Mouse (Mus musculus) forebrain, embryonic 11.5 days (tissue): Measurements from ENCODE around the gene Tap1. TPM values are rescaled to one million over a fixed set of nuclear protein-coding genes. Genes with fewer than 3 reads are reported as not detected.

Experiments used
- ATAC-seq: fragments of 200-750 bp; cut with Nextera tagmentation; replicated peaks from 2 replicates; pipeline ENCODE4 v1.8.0; 2017; ENCODE audit warnings: moderate TSS enrichment; ENCODE audit not compliant: low FRiP score
- DNase-seq: peaks from one replicate; pipeline ENCODE4 v3.0.0-alpha.2; 2017; ENCODE audit warnings: low spot score
- H3K27ac ChIP-seq: fragments of 300-500 bp; sonication (generic); 2 replicates; pipeline ENCODE4 v1.5.1; 2014; ENCODE audit warnings: low read depth, low read length
- H3K27me3 ChIP-seq: fragments of 300-500 bp; sonication (generic); 2 replicates; pipeline ENCODE4 v1.6.1; 2014; ENCODE audit warnings: mild to moderate bottlenecking, low read length, mixed read lengths; ENCODE audit not compliant: control insufficient read depth, insufficient read depth
- H3K36me3 ChIP-seq: fragments of 300-500 bp; sonication (generic); 2 replicates; pipeline ENCODE4 v1.6.1; 2014; ENCODE audit warnings: mild to moderate bottlenecking, low read length, moderate library complexity, mixed read lengths; ENCODE audit not compliant: control insufficient read depth, insufficient read depth
- H3K4me1 ChIP-seq: fragments of 300-500 bp; sonication (generic); replicated peaks from 2 replicates; pipeline ENCODE4 v1.6.1; 2014; ENCODE audit warnings: low read length, mixed read lengths; ENCODE audit not compliant: control insufficient read depth, insufficient read depth
- H3K4me2 ChIP-seq: fragments of 300-500 bp; sonication (generic); 2 replicates; pipeline ENCODE4 v1.6.1; 2014; ENCODE audit warnings: low read depth, mild to moderate bottlenecking, low read length, moderate library complexity, mixed read lengths; ENCODE audit not compliant: severe bottlenecking
- H3K4me3 ChIP-seq: fragments of 300-500 bp; sonication (generic); 2 replicates; pipeline ENCODE4 v1.5.1; 2014; ENCODE audit warnings: low read depth, low read length
- H3K9ac ChIP-seq: fragments of 300-500 bp; sonication (generic); 2 replicates; pipeline ENCODE4 v1.6.1; 2014; ENCODE audit warnings: low read length
- H3K9me3 ChIP-seq: fragments of 300-500 bp; sonication (generic); 2 replicates; pipeline ENCODE4 v1.6.1; 2016; ENCODE audit warnings: low read length, mixed read lengths; ENCODE audit not compliant: control insufficient read depth
- WGBS: fragments of 180-500 bp; shearing (Covaris S2); extraction: QIAGEN DNeasy Blood & Tissue Kit; methylation state at CpG from one replicate; pipeline ENCODE4 v1.1.7; 2014; 5-methylcytosine and 5-hydroxymethylcytosine counted together
- polyA plus RNA-seq: library from polyadenylated mRNA; unstranded; fragments of >200 nt; fragmentation: Nextera tagmentation; extraction: Ambion mirVana; gene quantifications from 2 replicates; pipeline ENCODE4 v1.2.1, GENCODE M21; 2014

Tap1 gene
- polyA plus RNA-seq, 1 experiment from 2014 or later, result 1.7 TPM

- ATAC-seq, result no peak
- Histone ChIP-seq H3K4me2 (no peak overlapping the region), H3K4me3 (no peak overlapping the region), H3K27me3 (no peaks in the 10 kb centered on the region), H3K27ac (no peak overlapping the region), H3K4me1 (no peaks in the 10 kb centered on the region), H3K9ac (no peak overlapping the region), H3K36me3 (no peaks in the 10 kb centered on the region), H3K9me3 (no peaks in the 10 kb centered on the region; the same call in 1 of the 2 replicates)
- WGBS, result 87% methylated on average over 5 of the region's 5 CpGs
- no peak for DNase-seq
Observed at GRCm38 (mm10) chr17:34236691-34237090, 49.3 kb downstream of the Tap1 start.

GRCm38 (mm10) chr17:34237741-34238140 is 50.4 kb downstream of the Tap1 start:
- H3K4me3 ChIP-seq, result no peak overlapping the region
- no peaks in the 10 kb centered on the region for H3K4me1 ChIP-seq
- WGBS, result 76% methylated on average over 3 of the region's 3 CpGs
- no peak for DNase-seq
- H3K27me3 ChIP-seq, result no peaks in the 10 kb centered on the region
- no peak for ATAC-seq
- H3K9ac ChIP-seq, result no peak overlapping the region
- no peaks in the 10 kb centered on the region for H3K36me3 ChIP-seq
- no peak overlapping the region for H3K27ac ChIP-seq
- no peak overlapping the region for H3K4me2 ChIP-seq
- no peaks in the 10 kb centered on the region; the same call in 1 of the 2 replicates for H3K9me3 ChIP-seq

GRCm38 (mm10) chr17:34238706-34239105 is 51.4 kb downstream of the Tap1 start, which contains the start of gene H2-Ob:
H2-Ob (plus strand) TSS chr17:34238903.
- no peak for DNase-seq
- H3K9me3 ChIP-seq, result no peaks in the 10 kb centered on the region
- no peak for ATAC-seq
- no peaks in the 10 kb centered on the region for H3K36me3 ChIP-seq
- H3K9ac ChIP-seq, result no peak within 1 kb of the TSS
- WGBS, result 63% methylated on average over 3 of the region's 3 CpGs
- H3K27me3 ChIP-seq, result no peaks in the 10 kb centered on the region
- no peak within 1 kb of the TSS for H3K27ac ChIP-seq
- no peaks in the 10 kb centered on the region for H3K4me1 ChIP-seq
- no peak within 1 kb of the TSS for H3K4me3 ChIP-seq
- no peak within 1 kb of the TSS for H3K4me2 ChIP-seq

- no peak overlapping the region for H3K4me2 ChIP-seq
- 78% methylated on average over 10 of the region's 10 CpGs for WGBS
Observed at GRCm38 (mm10) chr17:34239601-34240041, 52.3 kb downstream of the Tap1 start.

GRCm38 (mm10) chr17:34240366-34240765 is 53.0 kb downstream of the Tap1 start:
- Histone ChIP-seq H3K9ac (no peak overlapping the region), H3K27me3 (no peaks in the 10 kb centered on the region), H3K36me3 (no peaks in the 10 kb centered on the region), H3K4me2 (no peak overlapping the region), H3K4me3 (no peak overlapping the region), H3K9me3 (no peaks in the 10 kb centered on the region), H3K4me1 (no peaks in the 10 kb centered on the region), H3K27ac (no peak overlapping the region)
- ATAC-seq, result no peak
- WGBS, result 64% methylated on average over 3 of the region's 3 CpGs
- DNase-seq, result no peak

More at GRCm38 (mm10) chr17:34239601-34240041, 52.3 kb downstream of the Tap1 start:
- Histone ChIP-seq H3K27ac (no peak overlapping the region), H3K4me3 (no peak overlapping the region), H3K9me3 (no peaks in the 10 kb centered on the region), H3K36me3 (no peaks in the 10 kb centered on the region), H3K27me3 (no peaks in the 10 kb centered on the region), H3K4me1 (no peaks in the 10 kb centered on the region), H3K9ac (no peak overlapping the region)
- no peak for DNase-seq
- ATAC-seq, result no peak

- H3K27me3 ChIP-seq, result no peaks in the 10 kb centered on the region
- no peaks in the 10 kb centered on the region for H3K36me3 ChIP-seq
- no peak overlapping the region for H3K9ac ChIP-seq
- no peak overlapping the region for H3K4me3 ChIP-seq
- no peak overlapping the region for H3K27ac ChIP-seq
- no peak overlapping the region for H3K4me2 ChIP-seq
- H3K9me3 ChIP-seq, result no peaks in the 10 kb centered on the region
- no peaks in the 10 kb centered on the region for H3K4me1 ChIP-seq
- DNase-seq (peak; percentile 23), ATAC-seq (no peak)
- 86% methylated on average over 6 of the region's 6 CpGs for WGBS
Observed at GRCm38 (mm10) chr17:34240916-34241315, 53.6 kb downstream of the Tap1 start.

- DNase-seq, result no peak
- Histone ChIP-seq H3K9ac (no peak overlapping the region), H3K27ac (no peak overlapping the region), H3K36me3 (no peaks in the 10 kb centered on the region), H3K4me3 (no peak overlapping the region), H3K27me3 (no peaks in the 10 kb centered on the region), H3K4me2 (no peak overlapping the region), H3K9me3 (no peaks in the 10 kb centered on the region), H3K4me1 (no peaks in the 10 kb centered on the region)
- WGBS, result 77% methylated on average over 4 of the region's 4 CpGs
- ATAC-seq, result no peak
Observed at GRCm38 (mm10) chr17:34244656-34245055, 57.3 kb downstream of the Tap1 start.

Other genes with a start within 250 kb of the Tap1 start
- 202 and 214 TPM in 2 replicates for gene Pfdn6, start 247.2 kb upstream of the Tap1 start, polyA plus RNA-seq
- 42.6 and 47.2 TPM in 2 replicates for gene Wdr46, start 246.9 kb upstream of the Tap1 start, polyA plus RNA-seq
- gene B3galt4, start 236.1 kb upstream of the Tap1 start, polyA plus RNA-seq, result 4.0 and 4.3 TPM in 2 replicates
- 44.0 and 46.8 TPM in 2 replicates for gene Vps52, start 231.7 kb upstream of the Tap1 start, polyA plus RNA-seq
- 1,265 and 1,326 TPM in 2 replicates for gene Rps18, start 231.6 kb upstream of the Tap1 start, polyA plus RNA-seq
- gene H2-K1, start 187.2 kb upstream of the Tap1 start, polyA plus RNA-seq, result 35.7 and 40.1 TPM in 2 replicates
- 7.5 and 8.3 TPM in 2 replicates for gene Ring1, start 162.9 kb upstream of the Tap1 start, polyA plus RNA-seq
- 81.7 and 101 TPM in 2 replicates for gene H2-Ke6, start 159.5 kb upstream of the Tap1 start, polyA plus RNA-seq
- 99.6 and 104 TPM in 2 replicates for gene Slc39a7, start 155.9 kb upstream of the Tap1 start, polyA plus RNA-seq
- 32.8 and 40.3 TPM in 2 replicates for gene Rxrb, start 155.7 kb upstream of the Tap1 start, polyA plus RNA-seq
- 1.3 and 1.7 TPM in 2 replicates for gene Col11a2, start 148.1 kb upstream of the Tap1 start, polyA plus RNA-seq
- 0.17 and 0.25 TPM in 2 replicates for gene H2-Oa, start 95.2 kb upstream of the Tap1 start, polyA plus RNA-seq
- gene H2-DMa, start 68.0 kb upstream of the Tap1 start, polyA plus RNA-seq, result 7.2 and 8.2 TPM in 2 replicates
- gene Brd2, start 64.9 kb upstream of the Tap1 start, polyA plus RNA-seq, result 152 and 163 TPM in 2 replicates
- gene H2-DMb2, start 44.2 kb upstream of the Tap1 start, polyA plus RNA-seq, result 0.15 TPM in 1 of 2 replicates, not detected in the other
- gene H2-DMb1, start 34.5 kb upstream of the Tap1 start, polyA plus RNA-seq, result 0.15 and 0.87 TPM in 2 replicates
- 0.99 and 1.6 TPM in 2 replicates for gene Psmb9, start 211 bp downstream of the Tap1 start, polyA plus RNA-seq
- 1.5 and 1.6 TPM in 2 replicates for gene Psmb8, start 10.2 kb downstream of the Tap1 start, polyA plus RNA-seq
- gene Tap2, start 16.0 kb downstream of the Tap1 start, polyA plus RNA-seq, result 0.11 and 0.41 TPM in 2 replicates
- gene H2-Ob, start 51.4 kb downstream of the Tap1 start, polyA plus RNA-seq, result not detected in 2 replicates
- 3.0 and 3.6 TPM in 2 replicates for gene H2-Ab1, start 70.1 kb downstream of the Tap1 start, polyA plus RNA-seq
- not detected in 2 replicates for gene H2-Aa, start 100.3 kb downstream of the Tap1 start, polyA plus RNA-seq
- 0.92 and 0.99 TPM in 2 replicates for gene H2-Eb1, start 118.3 kb downstream of the Tap1 start, polyA plus RNA-seq
- gene H2-Eb2, start 138.1 kb downstream of the Tap1 start, polyA plus RNA-seq, result not detected in 2 replicates
- not detected in 2 replicates for gene Btnl2, start 167.3 kb downstream of the Tap1 start, polyA plus RNA-seq
- gene Btnl1, start 189.6 kb downstream of the Tap1 start, polyA plus RNA-seq, result not detected in 2 replicates
- 1.5 and 2.1 TPM in 2 replicates for gene BC051142, start 211.3 kb downstream of the Tap1 start, polyA plus RNA-seq